Mouse (Mus musculus): ENCODE data around the gene Frat2. TPM values are rescaled to one million over a fixed set of nuclear protein-coding genes. Genes with fewer than 3 reads are reported as not detected.
A peak's percentile ranks its signal among the peaks of the same experiment; 100 is the strongest.

Frat2 gene
- polyA plus RNA-seq, 1 experiment from 2014 or later = 2.8 TPM

DNA sequence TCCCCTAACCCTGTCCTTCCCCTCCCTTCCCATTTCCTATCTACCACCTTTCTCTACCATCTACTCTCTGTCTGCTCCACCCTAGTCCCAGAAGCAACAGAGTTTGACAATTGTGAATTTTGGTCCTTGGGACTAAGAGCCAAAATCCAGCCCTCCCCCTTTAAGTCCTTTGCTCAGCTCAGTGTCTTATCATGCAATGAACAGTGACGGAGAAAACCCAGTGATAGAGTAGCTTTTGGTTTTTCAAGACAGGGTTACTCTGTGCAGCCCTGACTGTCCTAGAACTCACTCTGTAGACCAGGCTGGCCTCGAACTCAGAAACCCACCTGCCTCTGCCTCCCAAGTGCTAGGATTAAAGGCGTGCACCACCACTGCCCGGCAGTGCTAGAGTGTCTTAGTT, 34.6 kb downstream of the Frat2 start:
- no peak overlapping the region for H3K4me2 ChIP-seq (replicated peaks)
- WGBS = 86% methylated on average over 4 of the region's 4 CpGs
- H3K4me1 ChIP-seq = peaks cover 10% of the 10 kb centered on the region; the same call in 1 of the 2 replicates
- no peak overlapping the region for H3K9ac ChIP-seq
- no peaks in the 10 kb centered on the region for H3K27me3 ChIP-seq
- 0 out of 2 replicates have a peak, but pooled peaks cover 2% of the 10 kb centered on the region for H3K9me3 ChIP-seq
- H3K27ac ChIP-seq = no peak overlapping the region
- ATAC-seq (ENCODE audit: low FRiP score, low read depth) = no peak
- no peak overlapping the region for H3K4me3 ChIP-seq
- H3K36me3 ChIP-seq = no peaks in the 10 kb centered on the region

DNA sequence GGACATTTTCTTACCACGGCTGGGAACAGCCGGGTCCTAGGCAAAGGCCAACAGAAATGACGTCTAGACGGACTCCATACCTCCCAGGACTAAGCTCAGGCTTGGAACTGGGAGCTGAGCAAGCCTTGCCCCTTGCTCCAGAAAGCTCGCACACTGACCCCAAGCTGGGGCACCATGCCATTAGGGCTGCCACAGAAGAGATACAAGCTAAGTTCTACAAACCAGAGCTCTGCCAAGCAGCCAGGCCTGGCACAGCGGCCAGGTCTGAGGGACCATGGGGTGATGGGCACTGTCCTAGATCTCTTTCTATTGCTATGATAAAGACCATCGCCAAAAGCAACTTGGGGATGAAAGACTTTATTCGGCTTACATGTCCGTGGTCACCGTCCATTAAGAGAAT, 35.4 kb downstream of the Frat2 start:
- Histone ChIP-seq H3K4me3 (no peak overlapping the region), H3K9me3 (0 out of 2 replicates have a peak, but pooled peaks cover 2% of the 10 kb centered on the region), H3K36me3 (no peaks in the 10 kb centered on the region), H3K27me3 (no peaks in the 10 kb centered on the region), H3K4me2 (replicated peaks) (no peak overlapping the region), H3K9ac (no peak overlapping the region), H3K4me1 (peaks cover 10% of the 10 kb centered on the region; the same call in 1 of the 2 replicates), H3K27ac (no peak overlapping the region)
- ATAC-seq (ENCODE audit: low FRiP score, low read depth) = no peak
- WGBS = 87% methylated on average over 10 of the region's 10 CpGs

DNA sequence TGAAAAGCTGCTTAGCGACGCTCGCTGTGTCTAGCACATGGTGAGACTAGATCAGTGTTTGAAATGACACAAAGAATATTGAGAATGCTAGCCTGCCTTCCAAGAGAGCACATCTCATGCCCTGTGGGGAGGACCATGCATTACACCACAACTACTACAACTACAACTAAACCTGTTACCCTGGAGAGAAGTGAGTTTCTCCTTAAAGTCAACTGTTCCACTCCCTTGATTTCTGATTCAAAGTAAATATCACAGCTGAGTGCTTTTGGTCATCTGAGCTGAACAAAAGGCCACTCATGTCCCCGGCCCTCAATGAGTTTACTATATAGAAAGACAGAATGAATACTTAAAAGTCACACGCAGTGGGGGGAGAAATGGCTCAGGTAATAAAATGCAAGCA, 37.9 kb downstream of the Frat2 start:
- no peak for ATAC-seq (ENCODE audit: low FRiP score, low read depth)
- H3K36me3 ChIP-seq = no peaks in the 10 kb centered on the region
- peaks cover 10% of the 10 kb centered on the region for H3K9me3 ChIP-seq
- no peak overlapping the region for H3K4me3 ChIP-seq
- H3K27ac ChIP-seq = no peak overlapping the region
- no peak overlapping the region for H3K9ac ChIP-seq
- no peaks in the 10 kb centered on the region for H3K27me3 ChIP-seq
- WGBS = 86% methylated on average over 5 of the region's 5 CpGs
- H3K4me1 ChIP-seq = no peaks in the 10 kb centered on the region
- H3K4me2 ChIP-seq (replicated peaks) = no peak overlapping the region

DNA sequence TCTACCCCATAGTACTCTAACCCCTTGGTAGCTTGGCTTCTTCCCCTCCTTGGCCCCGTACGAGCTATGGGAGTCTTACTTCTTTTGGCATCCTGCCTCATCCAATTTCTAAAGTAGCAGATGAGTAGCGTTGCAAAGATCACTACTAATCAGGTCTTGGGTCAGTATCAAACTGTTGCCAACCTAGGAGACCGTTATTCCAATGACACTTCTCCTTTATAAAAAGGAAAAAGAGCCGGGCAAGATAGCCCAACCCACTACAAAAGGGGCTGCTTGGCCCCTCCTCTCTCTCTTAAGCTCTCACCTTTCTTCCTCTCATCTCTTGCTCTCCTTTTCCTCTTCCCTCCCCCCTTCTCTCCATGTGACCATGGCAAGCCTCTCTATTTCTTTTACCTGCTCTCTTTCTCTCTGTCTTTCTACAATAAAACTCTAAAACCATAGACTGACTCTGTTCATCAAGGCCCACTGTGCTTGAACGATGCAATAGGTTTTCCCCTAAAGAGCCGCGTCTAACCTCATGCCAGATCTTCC, 39.8 kb downstream of the Frat2 start:
- Histone ChIP-seq H3K9me3 (peaks cover 8% of the 10 kb centered on the region), H3K9ac (no peak overlapping the region), H3K27ac (no peak overlapping the region), H3K4me3 (no peak overlapping the region), H3K4me2 (replicated peaks) (no peak overlapping the region), H3K36me3 (no peaks in the 10 kb centered on the region), H3K27me3 (no peaks in the 10 kb centered on the region), H3K4me1 (no peaks in the 10 kb centered on the region)
- 87% methylated on average over 8 of the region's 8 CpGs for WGBS
- no peak for ATAC-seq (ENCODE audit: low FRiP score, low read depth)

DNA sequence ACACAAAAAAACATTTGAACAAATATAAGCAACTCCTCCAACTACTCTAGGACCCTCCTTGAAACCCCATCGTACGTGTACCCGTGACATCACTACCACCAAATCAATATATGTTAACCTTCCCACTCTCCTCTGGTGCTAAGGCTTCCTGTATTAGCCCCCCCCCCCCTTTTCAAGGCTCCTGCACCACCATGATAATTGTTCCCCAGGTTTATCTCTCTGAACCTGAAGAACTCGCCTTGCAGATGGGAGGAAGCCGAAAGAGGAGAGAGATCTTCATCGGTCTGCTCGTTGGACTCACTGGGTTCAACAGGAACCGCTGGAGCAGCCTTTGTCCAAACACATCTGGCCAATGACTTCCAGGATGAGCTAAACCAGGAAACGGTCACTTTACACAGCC, 40.4 kb downstream of the Frat2 start:
- ATAC-seq (ENCODE audit: low FRiP score, low read depth) = no peak
- H3K27ac ChIP-seq = no peak overlapping the region
- no peaks in the 10 kb centered on the region for H3K4me1 ChIP-seq
- H3K36me3 ChIP-seq = no peaks in the 10 kb centered on the region
- no peak overlapping the region for H3K9ac ChIP-seq
- H3K4me3 ChIP-seq = no peak overlapping the region
- no peaks in the 10 kb centered on the region for H3K27me3 ChIP-seq
- H3K4me2 ChIP-seq (replicated peaks) = no peak overlapping the region
- peaks cover 8% of the 10 kb centered on the region for H3K9me3 ChIP-seq
- whole genome bisulfite sequencing = 91% methylated on average over 9 of the region's 9 CpGs

- Histone ChIP-seq H3K4me2 (replicated peaks) (no peak overlapping the region), H3K27ac (no peak overlapping the region), H3K4me3 (no peak overlapping the region), H3K9ac (no peak overlapping the region), H3K36me3 (no peaks in the 10 kb centered on the region), H3K9me3 (peaks cover 8% of the 10 kb centered on the region), H3K27me3 (no peaks in the 10 kb centered on the region), H3K4me1 (peaks cover 4% of the 10 kb centered on the region)
- ATAC-seq (ENCODE audit: low FRiP score, low read depth) = no peak
- 87% methylated on average over 4 of the region's 4 CpGs for WGBS
Measured at GRCm38 (mm10) chr19:41805831-41806230, 42.1 kb downstream of the Frat2 start.

GRCm38 (mm10) chr19:41803322-41803721, 44.6 kb downstream of the Frat2 start:
- no peak overlapping the region for H3K9ac ChIP-seq
- H3K9me3 ChIP-seq = peaks cover 8% of the 10 kb centered on the region
- no peaks in the 10 kb centered on the region for H3K27me3 ChIP-seq
- no peak overlapping the region for H3K27ac ChIP-seq
- 51% methylated on average over 7 of the region's 7 CpGs for WGBS
- peaks cover 15% of the 10 kb centered on the region for H3K4me1 ChIP-seq
- no peaks in the 10 kb centered on the region for H3K36me3 ChIP-seq
- no peak overlapping the region for H3K4me2 ChIP-seq (replicated peaks)
- no peak for ATAC-seq (ENCODE audit: low FRiP score, low read depth)
- H3K4me3 ChIP-seq = no peak overlapping the region

- peak within 1 kb of the TSS; percentile 91 for H3K4me3 ChIP-seq
- H3K27me3 ChIP-seq = no peaks in the 10 kb centered on the region
- H3K4me1 ChIP-seq = peaks cover 15% of the 10 kb centered on the region
- H3K9ac ChIP-seq = peak within 1 kb of the TSS; percentile 86
- under 1% methylated on average over 48 of the region's 48 CpGs for WGBS
- H3K9me3 ChIP-seq = peaks cover 8% of the 10 kb centered on the region
- peak within 1 kb of the TSS; percentile 80 for H3K4me2 ChIP-seq (replicated peaks)
- H3K27ac ChIP-seq = peak within 1 kb of the TSS; percentile 67
- ATAC-seq (ENCODE audit: low FRiP score, low read depth) = peak; percentile 100
- no peaks in the 10 kb centered on the region for H3K36me3 ChIP-seq
Measured at GRCm38 (mm10) chr19:41801742-41802369, 46.1 kb downstream of the Frat2 start, which contains the start of gene Arhgap19. TSS of gene Arhgap19 (minus strand) at chr19:41802047.

DNA sequence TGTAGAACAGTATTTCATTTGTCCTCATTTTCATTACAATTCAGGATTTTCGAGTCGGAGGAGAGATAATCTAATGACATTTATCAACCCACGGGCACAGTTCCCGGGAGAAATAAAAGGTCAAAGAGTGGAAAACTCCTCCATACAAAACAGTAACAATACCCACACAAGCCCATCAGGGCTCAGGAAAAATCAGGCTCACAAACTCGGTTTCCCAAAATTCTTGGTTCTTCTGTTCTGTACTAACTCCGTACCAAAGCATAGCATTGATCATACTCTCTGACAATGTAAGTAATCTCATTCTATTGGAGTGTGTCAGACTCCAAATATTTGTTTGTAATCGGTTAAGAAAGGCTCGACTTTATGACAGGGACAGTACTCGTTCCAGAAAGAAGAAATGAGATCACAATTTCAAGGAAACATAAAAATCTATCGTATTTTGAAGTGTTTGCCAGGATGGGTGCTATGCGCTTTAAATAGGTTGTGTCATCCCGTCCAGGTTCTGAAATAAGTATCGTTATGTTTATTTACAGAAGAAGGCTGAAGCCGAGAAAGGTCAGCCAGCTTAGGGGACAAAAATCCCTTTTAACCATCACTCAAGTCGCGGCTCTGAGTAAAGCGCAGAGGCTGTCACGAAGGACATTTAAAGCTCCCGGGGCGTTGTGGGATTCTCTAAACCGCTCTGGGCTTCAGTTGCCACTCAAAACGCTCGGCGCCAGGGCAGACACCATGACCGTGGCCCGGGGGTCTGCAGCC, 46.8 kb downstream of the Frat2 start:
- Histone ChIP-seq H3K36me3 (no peaks in the 10 kb centered on the region), H3K9me3 (peaks cover 8% of the 10 kb centered on the region), H3K4me3 (peak overlapping the region; percentile 91), H3K9ac (peak overlapping the region; percentile 86), H3K4me2 (replicated peaks) (peak overlapping the region; percentile 80), H3K27ac (peak overlapping the region; percentile 67), H3K4me1 (peaks cover 15% of the 10 kb centered on the region), H3K27me3 (no peaks in the 10 kb centered on the region)
- ATAC-seq (ENCODE audit: low FRiP score, low read depth) = no peak
- 8% methylated on average over 26 of the region's 26 CpGs for whole genome bisulfite sequencing

GRCm38 (mm10) chr19:41800451-41800850, 47.5 kb downstream of the Frat2 start:
- WGBS = 43% methylated on average over 6 of the region's 6 CpGs

GRCm38 (mm10) chr19:41797536-41797935, 50.4 kb downstream of the Frat2 start:
- WGBS = 88% methylated on average over 6 of the region's 6 CpGs
- Histone ChIP-seq H3K4me3 (no peak overlapping the region), H3K9me3 (no peaks in the 10 kb centered on the region), H3K4me2 (replicated peaks) (no peak overlapping the region), H3K9ac (no peak overlapping the region), H3K36me3 (no peaks in the 10 kb centered on the region), H3K27me3 (no peaks in the 10 kb centered on the region), H3K27ac (no peak overlapping the region), H3K4me1 (peaks cover 15% of the 10 kb centered on the region)
- no peak for ATAC-seq (ENCODE audit: low FRiP score, low read depth)

More at GRCm38 (mm10) chr19:41800451-41800850, 47.5 kb downstream of the Frat2 start:
- ATAC-seq (ENCODE audit: low FRiP score, low read depth) = no peak
- peak overlapping the region; percentile 91 for H3K4me3 ChIP-seq
- peaks cover under 1% of the 10 kb centered on the region for H3K9me3 ChIP-seq
- peak overlapping the region; percentile 80 for H3K4me2 ChIP-seq (replicated peaks)
- H3K4me1 ChIP-seq = peaks cover 15% of the 10 kb centered on the region
- H3K27ac ChIP-seq = no peak overlapping the region
- H3K9ac ChIP-seq = peak overlapping the region; percentile 86
- no peaks in the 10 kb centered on the region for H3K27me3 ChIP-seq
- no peaks in the 10 kb centered on the region for H3K36me3 ChIP-seq

GRCm38 (mm10) chr19:41796789-41797327, 51.1 kb downstream of the Frat2 start:
- no peak for ATAC-seq (ENCODE audit: low FRiP score, low read depth)
- Histone ChIP-seq H3K27me3 (no peaks in the 10 kb centered on the region), H3K27ac (no peak overlapping the region), H3K9ac (no peak overlapping the region), H3K9me3 (no peaks in the 10 kb centered on the region), H3K36me3 (no peaks in the 10 kb centered on the region), H3K4me1 (peaks cover 15% of the 10 kb centered on the region), H3K4me2 (replicated peaks) (no peak overlapping the region), H3K4me3 (no peak overlapping the region)
- 69% methylated on average over 12 of the region's 12 CpGs for WGBS

All from limb, embryonic 13.5 days (tissue).